Mouse (Mus musculus) R1 (cell line): ENCODE measurements around the gene Zmynd11.

ENCODE experiments used
- DNase-seq: peaks from one replicate; pipeline ENCODE4 v3.0.0-alpha.2; 2018; ENCODE audit warnings: low read depth, low spot score

Zmynd11 gene

GRCm38 (mm10) chr13:9713462-9714134 is 51.5 kb downstream of the Zmynd11 start:
- no peak for DNase-seq

GRCm38 (mm10) chr13:9712971-9713370 is 52.2 kb downstream of the Zmynd11 start:
- no peak for DNase-seq

GRCm38 (mm10) chr13:9712409-9712808 is 52.7 kb downstream of the Zmynd11 start:
- no peak for DNase-seq

- no peak for DNase-seq
Measured at GRCm38 (mm10) chr13:9708433-9709240, 56.5 kb downstream of the Zmynd11 start.

GRCm38 (mm10) chr13:9706720-9707119 is 58.4 kb downstream of the Zmynd11 start:
- no peak for DNase-seq

- no peak for DNase-seq
Measured at GRCm38 (mm10) chr13:9702615-9703235, 62.4 kb downstream of the Zmynd11 start.

GRCm38 (mm10) chr13:9697340-9697739 is 67.8 kb downstream of the Zmynd11 start:
- no peak for DNase-seq

GRCm38 (mm10) chr13:9695809-9696208 is 69.3 kb downstream of the Zmynd11 start:
- no peak for DNase-seq

- DNase-seq: no peak
Measured at GRCm38 (mm10) chr13:9695403-9695802, 69.7 kb downstream of the Zmynd11 start.

GRCm38 (mm10) chr13:9694651-9695050 is 70.5 kb downstream of the Zmynd11 start:
- no peak for DNase-seq

- DNase-seq: no peak
Measured at GRCm38 (mm10) chr13:9692876-9693275, 72.3 kb downstream of the Zmynd11 start.

- DNase-seq: no peak
Measured at GRCm38 (mm10) chr13:9689366-9689765, 75.8 kb downstream of the Zmynd11 start.

- DNase-seq: no peak
Measured at GRCm38 (mm10) chr13:9686765-9687164, 78.4 kb downstream of the Zmynd11 start.

- DNase-seq: no peak
Measured at GRCm38 (mm10) chr13:9686261-9686660, 78.9 kb downstream of the Zmynd11 start.

- no peak for DNase-seq
Measured at GRCm38 (mm10) chr13:9684153-9684923, 80.8 kb downstream of the Zmynd11 start.

- DNase-seq: no peak
Measured at GRCm38 (mm10) chr13:9683280-9683679, 81.8 kb downstream of the Zmynd11 start.

GRCm38 (mm10) chr13:9681492-9681891 is 83.6 kb downstream of the Zmynd11 start:
- no peak for DNase-seq

- no peak for DNase-seq
Measured at GRCm38 (mm10) chr13:9674126-9674525, 91.0 kb downstream of the Zmynd11 start.

- no peak for DNase-seq
Measured at GRCm38 (mm10) chr13:9669246-9669645, 95.9 kb downstream of the Zmynd11 start.

- DNase-seq: no peak
Measured at GRCm38 (mm10) chr13:9667954-9668496, 97.1 kb downstream of the Zmynd11 start.

- DNase-seq: no peak
Measured at GRCm38 (mm10) chr13:9663593-9663992, 101.5 kb downstream of the Zmynd11 start.

- no peak for DNase-seq
Measured at GRCm38 (mm10) chr13:9660711-9661110, 104.4 kb downstream of the Zmynd11 start.
